Mouse (Mus musculus) heart, adult 2 months (tissue): ENCODE results near the gene Scamp1.

ENCODE experiments used
- CTCF ChIP-seq: fragments of 200-600 bp; IDR thresholded peaks from 2 replicates; pipeline ENCODE4 v1.8.1; 2022; ENCODE audit warnings: antibody characterized with exemption, mild to moderate bottlenecking, moderate library complexity
- EP300 ChIP-seq: fragments of 200-500 bp; IDR thresholded peaks from 2 replicates; pipeline ENCODE4 v1.6.1; 2011; ENCODE audit warnings: low read depth, low read length, control low read depth; ENCODE audit not compliant: insufficient read depth
- POLR2A ChIP-seq: fragments of 200-500 bp; IDR thresholded peaks from 2 replicates; pipeline ENCODE4 v1.6.1; 2011; ENCODE audit warnings: mild to moderate bottlenecking, low read depth, low read length, control low read depth; ENCODE audit not compliant: insufficient read depth

- no peak for TF ChIP-seq CTCF
- TF ChIP-seq POLR2A, result no peak
- TF ChIP-seq EP300, result no peak
These were observed 126.0 kb downstream of the Scamp1 start for GRCm38 (mm10) chr13:94159478-94160220.
